8 mouse cellular contexts compared by ENCODE assay signal in the genomic region with DNA sequence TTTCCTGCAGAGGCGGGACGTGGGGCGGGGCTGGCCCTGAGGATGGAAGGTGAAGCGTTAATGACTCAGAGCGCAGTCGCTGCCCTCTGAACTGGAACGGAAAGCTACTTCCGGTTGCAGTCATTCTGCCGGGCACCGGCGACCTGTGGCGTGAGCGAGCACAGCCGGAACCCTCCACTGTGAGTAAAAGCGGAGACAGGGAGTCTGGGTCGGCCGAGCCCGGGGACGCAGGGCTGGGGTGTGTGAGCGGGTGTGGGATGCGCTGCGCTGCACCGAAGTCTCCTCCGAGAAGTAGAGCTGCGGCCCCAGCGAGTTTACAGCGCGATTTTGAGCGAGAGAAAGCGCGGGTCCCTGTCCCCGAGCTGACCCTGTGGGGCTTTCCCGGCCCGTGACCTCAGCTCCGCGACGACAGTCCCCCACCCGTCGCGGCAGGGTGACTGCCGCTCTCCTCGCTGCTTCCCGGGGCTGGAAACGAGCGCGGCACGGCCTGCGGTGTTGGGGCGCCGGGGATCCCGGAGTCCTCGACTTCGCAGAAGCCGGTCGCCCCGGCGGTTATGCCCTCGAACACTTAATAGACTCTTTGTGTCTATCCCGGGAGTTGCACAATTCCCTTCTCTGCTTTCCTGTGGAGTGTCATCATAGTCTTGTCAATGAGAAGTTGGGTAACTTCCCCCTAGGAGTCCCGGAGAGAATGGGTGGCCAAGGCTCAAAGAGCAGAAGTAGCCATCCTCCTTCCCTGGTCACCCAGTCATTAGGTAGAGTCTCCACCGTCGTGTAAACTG. TPM values are rescaled to one million over a fixed set of nuclear protein-coding genes. Genes with fewer than 3 reads are reported as not detected.
DNase-seq lines count a peak whose midpoint lies in the region; ATAC-seq and TF ChIP-seq lines count a peak whose summit lies in the region.

No protein-coding gene starts in this region.

- H3K9ac ChIP-seq in heart, embryonic 13.5 days: peak overlapping the region; percentile 92
- H3K9ac ChIP-seq in liver, embryonic 12.5 days: peak overlapping the region; percentile 98
- peak overlapping the region; percentile 83 for H3K9ac ChIP-seq in stomach, embryonic 15.5 days

- peak; percentile 94 for DNase-seq in brain, embryonic 14.5 days (ENCODE audit: low read depth)
- DNase-seq in kidney, postnatal 10 days: peak; percentile 98
- DNase-seq in natural killer cell, adult 2 months (ENCODE audit: low spot score in 2 of 2): peak; percentile 97 to 98

- peak overlapping the region; percentile 91 for H3K4me3 ChIP-seq in C2C12 (ENCODE audit: insufficient read depth, poor library complexity, severe bottlenecking)
- peak overlapping the region; percentile 100 for H3K4me3 ChIP-seq in erythroblast, embryonic 14.5 days (replicated peaks)
- peak overlapping the region; percentile 87 for H3K4me3 ChIP-seq in heart, embryonic 13.5 days
- peak overlapping the region; percentile 90 for H3K4me3 ChIP-seq in liver, embryonic 12.5 days
- H3K4me3 ChIP-seq in stomach, embryonic 15.5 days (replicated peaks): peak overlapping the region; percentile 75

- H3K27me3 ChIP-seq in C2C12 (ENCODE audit: control insufficient read depth, insufficient read depth, insufficient read length): no peaks in the 10 kb centered on the region
- no peaks in the 10 kb centered on the region for H3K27me3 ChIP-seq in erythroblast, embryonic 14.5 days (ENCODE audit: control insufficient read depth)
- no peaks in the 10 kb centered on the region for H3K27me3 ChIP-seq in heart, embryonic 13.5 days (replicated peaks)
- H3K27me3 ChIP-seq in liver, embryonic 12.5 days (replicated peaks): no peaks in the 10 kb centered on the region
- no peaks in the 10 kb centered on the region for H3K27me3 ChIP-seq in stomach, embryonic 15.5 days (replicated peaks)

- H3K27ac ChIP-seq in heart, embryonic 13.5 days (replicated peaks): peak overlapping the region; percentile 91
- peak overlapping the region; percentile 95 for H3K27ac ChIP-seq in liver, embryonic 12.5 days
- H3K27ac ChIP-seq in stomach, embryonic 15.5 days: peak overlapping the region; percentile 83

- H3K36me3 ChIP-seq in C2C12 (ENCODE audit: control insufficient read depth, insufficient read depth): peaks cover 5% of the 10 kb centered on the region
- peaks cover 23% of the 10 kb centered on the region for H3K36me3 ChIP-seq in erythroblast, embryonic 14.5 days (ENCODE audit: control insufficient read depth)
- no peaks in the 10 kb centered on the region for H3K36me3 ChIP-seq in heart, embryonic 13.5 days
- H3K36me3 ChIP-seq in liver, embryonic 12.5 days: peaks cover 11% of the 10 kb centered on the region; the same call in 1 of the 2 replicates
- H3K36me3 ChIP-seq in stomach, embryonic 15.5 days: no peaks in the 10 kb centered on the region

- peak overlapping the region; percentile 84 for H3K4me2 ChIP-seq in heart, embryonic 13.5 days
- H3K4me2 ChIP-seq in liver, embryonic 12.5 days: peak overlapping the region; percentile 83
- peak overlapping the region; percentile 64 for H3K4me2 ChIP-seq in stomach, embryonic 15.5 days

- peak; percentile 96 for ATAC-seq in heart, embryonic 13.5 days (ENCODE audit: extremely low read depth, insufficient number of reproducible peaks, low FRiP score, low TSS enrichment)
- ATAC-seq in liver, embryonic 12.5 days: peak; percentile 95
- peak; percentile 96 for ATAC-seq in stomach, embryonic 15.5 days (ENCODE audit: insufficient read depth, low FRiP score, low read depth)

- peaks cover 42% of the 10 kb centered on the region for H3K4me1 ChIP-seq in erythroblast, embryonic 14.5 days (ENCODE audit: control insufficient read depth)
- H3K4me1 ChIP-seq in heart, embryonic 13.5 days: peaks cover 9% of the 10 kb centered on the region
- peaks cover 20% of the 10 kb centered on the region for H3K4me1 ChIP-seq in liver, embryonic 12.5 days
- H3K4me1 ChIP-seq in stomach, embryonic 15.5 days: no peaks in the 10 kb centered on the region

- H3K79me3 ChIP-seq in C2C12 (ENCODE audit: low read depth): peaks cover 38% of the 10 kb centered on the region

- H3ac ChIP-seq in C2C12 (ENCODE audit: control insufficient read depth, insufficient read length, low read depth): peak overlapping the region; percentile 97

- peaks cover 60% of the 10 kb centered on the region for H3K79me2 ChIP-seq in C2C12 (ENCODE audit: control insufficient read depth, insufficient read depth)

- no peaks in the 10 kb centered on the region for H3K9me3 ChIP-seq in erythroblast, embryonic 14.5 days (ENCODE audit: control insufficient read depth, low read length)
- H3K9me3 ChIP-seq in heart, embryonic 13.5 days: no peaks in the 10 kb centered on the region
- H3K9me3 ChIP-seq in liver, embryonic 12.5 days (replicated peaks): no peaks in the 10 kb centered on the region
- H3K9me3 ChIP-seq in stomach, embryonic 15.5 days: no peaks in the 10 kb centered on the region

- no peak for TF ChIP-seq CTCF in C2C12 (IDR thresholded peaks at IDR 0.05; ENCODE audit: control insufficient read depth, insufficient read depth, insufficient read length)
- no peak for TF ChIP-seq CTCF in brain, embryonic 14.5 days (IDR thresholded peaks at IDR 0.05; ENCODE audit: borderline replicate concordance, extremely low read depth, insufficient read depth, insufficient read length)

- peak; percentile 58; the same call in 1 of the 2 replicates for TF ChIP-seq POLR2A in brain, embryonic 14.5 days (IDR thresholded peaks at IDR 0.05; ENCODE audit: borderline replicate concordance, extremely low read depth, insufficient read depth, insufficient read length, poor library complexity, severe bottlenecking)

- under 1% methylated on average over 62 of the region's 62 CpGs for WGBS in heart, embryonic 13.5 days
- under 1% methylated on average over 62 of the region's 62 CpGs for WGBS in liver, embryonic 12.5 days (ENCODE audit: insufficient replicate concordance)
- under 1% methylated on average over 62 of the region's 62 CpGs for WGBS in stomach, embryonic 15.5 days

TF ChIP-seq in C2C12, 6 proteins besides CTCF, POLR2A, EP300 and RAD21:
- TF ChIP-seq CEBPB (IDR thresholded peaks at IDR 0.05; ENCODE audit: low read depth): peak; percentile 73
- no peak for TF ChIP-seq MYOG (IDR thresholded peaks at IDR 0.05; ENCODE audit: control insufficient read depth, extremely low read depth, insufficient read length)
- TF ChIP-seq USF1 (IDR thresholded peaks at IDR 0.05; ENCODE audit: low read depth): no peak

RNA-seq across cellular contexts. Expression of gene Tank, which starts 14.8 kb away (rescaled TPM):
- polyA plus RNA-seq in C2C12 (2012; fragmentation: generic; extraction: Trizol): 8.5 TPM
- polyA plus RNA-seq in brain, embryonic 14.5 days (2012; rRNA removed): 20.5 and 22.0 TPM in 2 replicates
- polyA plus RNA-seq in erythroblast, embryonic 14.5 days (2012): 0.70 and 0.81 TPM in 2 replicates
- polyA plus RNA-seq in heart, embryonic 13.5 days (2015; fragmentation: Nextera tagmentation; extraction: Ambion mirVana): 21.5 and 24.7 TPM in 2 replicates
- 27.9 and 28.0 TPM in 2 replicates for polyA plus RNA-seq in liver, embryonic 12.5 days (2016; fragmentation: Nextera tagmentation; extraction: Ambion mirVana)
- 31.6 and 35.3 TPM in 2 replicates for polyA plus RNA-seq in stomach, embryonic 15.5 days (2015; fragmentation: Nextera tagmentation; extraction: Ambion mirVana)

Comparison
In these comparisons a context has a peak if more than half of its experiments do, and no peak if none do; other contexts are left out.
1. Peak in every context shown above with its lines: DNase-seq, ATAC-seq, H3K4me3 ChIP-seq and H3K27ac ChIP-seq.